Mouse (Mus musculus) embryonic facial prominence, embryonic 15.5 days (tissue): ENCODE data around the gene Tmem127. TPM values are rescaled to one million over a fixed set of nuclear protein-coding genes. Genes with fewer than 3 reads are reported as not detected.
A peak's percentile ranks its signal among the peaks of the same experiment; 100 is the strongest.
"Not testable (repeated sequence)": the region's sequence is repeated elsewhere in the genome, so short reads cannot be mapped to it uniquely, and the experiment has no call there.

ENCODE experiments used
- ATAC-seq: fragments of 200-750 bp; cut with Nextera tagmentation; 2 replicates; pipeline ENCODE4 v1.8.0; 2017; ENCODE audit warnings: low read depth, moderate TSS enrichment; ENCODE audit not compliant: insufficient number of reproducible peaks, low FRiP score, low TSS enrichment
- H3K27ac ChIP-seq: fragments of 300-500 bp; sonication (generic); replicated peaks from 2 replicates; pipeline ENCODE4 v1.5.1; 2015; ENCODE audit warnings: mild to moderate bottlenecking, inconsistent platforms
- H3K27me3 ChIP-seq: fragments of 300-500 bp; sonication (generic); 2 replicates; pipeline ENCODE4 v1.6.1; 2015; ENCODE audit warnings: inconsistent platforms
- H3K36me3 ChIP-seq: fragments of 300-500 bp; sonication (generic); 2 replicates; pipeline ENCODE4 v1.6.1; 2015; ENCODE audit warnings: mild to moderate bottlenecking, inconsistent platforms
- H3K4me1 ChIP-seq: fragments of 300-500 bp; sonication (generic); 2 replicates; pipeline ENCODE4 v1.6.1; 2015; ENCODE audit warnings: inconsistent platforms
- H3K4me2 ChIP-seq: fragments of 300-500 bp; sonication (generic); replicated peaks from 2 replicates; pipeline ENCODE4 v1.6.1; 2015; ENCODE audit warnings: mild to moderate bottlenecking, inconsistent platforms
- H3K4me3 ChIP-seq: fragments of 300-500 bp; sonication (generic); replicated peaks from 2 replicates; pipeline ENCODE4 v1.5.1; 2015; ENCODE audit warnings: mild to moderate bottlenecking, inconsistent platforms
- H3K9ac ChIP-seq: fragments of 300-500 bp; sonication (generic); 2 replicates; pipeline ENCODE4 v1.6.1; 2015; ENCODE audit warnings: inconsistent platforms
- H3K9me3 ChIP-seq: fragments of 300-500 bp; sonication (generic); replicated peaks from 2 replicates; pipeline ENCODE4 v1.6.1; 2016; ENCODE audit warnings: inconsistent platforms
- WGBS: fragments of 180-500 bp; shearing (Covaris S2); methylation state at CpG from one replicate; pipeline ENCODE4 v1.1.7; 2015; 5-methylcytosine and 5-hydroxymethylcytosine counted together
- polyA plus RNA-seq: library from polyadenylated mRNA; unstranded; fragments of >200 nt; fragmentation: Nextera tagmentation; extraction: Ambion mirVana; gene quantifications from 2 replicates; pipeline ENCODE4 v1.2.1, GENCODE M21; 2015

Tmem127 gene
- polyA plus RNA-seq, result 30.3 and 30.9 TPM in 2 replicates

DNA sequence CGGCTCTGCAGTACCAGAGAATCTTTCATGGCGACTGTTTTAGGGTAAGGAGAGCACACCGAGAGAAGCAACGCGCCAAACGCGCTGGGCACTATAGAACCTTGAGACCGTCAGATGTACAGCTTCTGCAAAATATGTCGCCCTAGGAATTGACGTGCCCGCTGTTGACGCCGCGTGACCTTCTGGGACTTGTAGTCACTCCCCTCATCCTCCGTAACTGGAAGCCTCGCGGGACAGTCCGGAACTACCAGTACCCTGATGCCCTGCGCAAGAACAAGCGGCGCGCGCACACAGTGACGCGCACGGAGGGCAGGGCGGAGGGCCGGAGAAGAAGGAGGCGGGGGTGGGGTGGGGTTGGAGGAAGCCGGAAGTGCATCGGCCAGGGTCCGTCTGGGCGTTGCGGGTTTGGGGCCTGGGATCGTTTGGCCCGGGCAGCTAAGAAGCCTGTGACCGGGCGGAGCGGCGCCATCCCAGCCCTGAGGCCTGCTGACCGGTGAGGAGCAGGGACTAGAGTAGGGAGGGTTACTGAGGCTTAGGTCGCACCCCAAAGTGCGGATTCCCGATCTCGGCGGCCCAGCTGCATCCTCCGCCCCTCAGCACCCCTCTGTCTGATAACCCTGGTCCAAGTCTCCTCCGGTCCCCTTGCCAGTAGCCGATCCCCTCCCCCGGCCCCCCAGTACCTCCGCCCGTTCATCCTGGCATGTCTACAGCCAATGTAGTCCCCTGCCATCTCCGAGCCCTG is at the start of gene Tmem127, which contains the start of gene Ciao1:
Gene Tmem127, plus strand, starts transcription at position 317 of the 742 bp plus-strand sequence.
Gene Ciao1, minus strand, starts transcription at position 225 of the 742 bp plus-strand sequence.
- H3K36me3 ChIP-seq, result peaks cover 37% of the 10 kb centered on the region
- H3K27me3 ChIP-seq, result no peaks in the 10 kb centered on the region
- ATAC-seq, result peak; percentile 99
- H3K9ac ChIP-seq, result peak within 1 kb of the TSS; percentile 91
- H3K4me3 ChIP-seq, result peak within 1 kb of the TSS; percentile 97
- peaks cover 22% of the 10 kb centered on the region for H3K4me1 ChIP-seq
- H3K27ac ChIP-seq, result peak within 1 kb of the TSS; percentile 74; the same call in 1 of the 2 replicates
- H3K9me3 ChIP-seq, result no peaks in the 10 kb centered on the region
- WGBS, result under 1% methylated on average over 53 of the region's 53 CpGs
- peak within 1 kb of the TSS; percentile 96 for H3K4me2 ChIP-seq

DNA sequence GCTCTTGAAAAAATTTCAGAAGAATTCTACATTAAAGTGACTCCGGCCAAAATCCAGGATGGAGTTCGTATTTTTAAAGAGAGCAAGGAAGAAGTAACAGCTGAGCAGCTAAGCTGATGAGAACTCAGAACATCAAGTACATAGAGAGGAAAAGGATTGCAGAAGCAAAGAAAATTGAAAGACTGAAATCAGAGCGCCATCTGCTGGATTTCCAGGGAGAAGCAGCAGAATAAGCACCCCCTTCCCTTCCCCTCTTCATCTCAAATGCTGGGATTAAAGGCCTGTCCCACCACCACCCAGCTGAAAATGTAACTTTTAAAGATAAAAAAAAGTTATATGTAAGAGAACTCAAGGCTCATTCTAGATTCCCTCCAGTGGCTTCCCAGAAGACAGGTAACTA is 42.8 kb upstream of the Tmem127 start:
- Histone ChIP-seq H3K9me3 (no peaks in the 10 kb centered on the region), H3K9ac (no peak overlapping the region), H3K36me3 (peaks cover 2% of the 10 kb centered on the region; the same call in 1 of the 2 replicates), H3K27ac (no peak overlapping the region), H3K27me3 (no peaks in the 10 kb centered on the region), H3K4me2 (no peak overlapping the region), H3K4me3 (no peak overlapping the region), H3K4me1 (peaks cover 10% of the 10 kb centered on the region)
- ATAC-seq, result no peak
- WGBS, result 33% methylated on average over 3 of the region's 3 CpGs

DNA sequence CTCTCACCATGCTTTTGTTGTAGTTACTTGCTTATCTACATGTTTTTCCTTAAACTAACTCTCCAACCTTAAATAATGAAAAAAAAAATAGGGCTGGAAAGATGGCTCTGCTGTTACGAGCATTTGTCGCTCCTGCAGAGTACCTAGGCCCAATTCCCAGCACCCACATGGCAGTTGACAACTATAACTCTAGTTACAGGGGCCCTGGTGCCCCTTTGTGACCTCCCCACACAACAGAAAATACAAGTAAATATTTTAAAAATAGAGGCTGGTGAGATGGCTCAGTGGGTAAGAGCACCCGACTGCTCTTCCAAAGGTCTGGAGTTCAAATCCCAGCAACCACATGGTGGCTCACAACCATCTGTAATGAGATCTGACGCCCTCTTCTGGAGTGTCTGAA is 41.8 kb upstream of the Tmem127 start:
- not testable (repeated sequence) for H3K36me3 ChIP-seq, H3K9me3 ChIP-seq, H3K27ac ChIP-seq, H3K4me3 ChIP-seq, H3K27me3 ChIP-seq, H3K4me1 ChIP-seq, ATAC-seq, H3K4me2 ChIP-seq, H3K9ac ChIP-seq
- WGBS, result 86% methylated on average over 4 of the region's 4 CpGs

DNA sequence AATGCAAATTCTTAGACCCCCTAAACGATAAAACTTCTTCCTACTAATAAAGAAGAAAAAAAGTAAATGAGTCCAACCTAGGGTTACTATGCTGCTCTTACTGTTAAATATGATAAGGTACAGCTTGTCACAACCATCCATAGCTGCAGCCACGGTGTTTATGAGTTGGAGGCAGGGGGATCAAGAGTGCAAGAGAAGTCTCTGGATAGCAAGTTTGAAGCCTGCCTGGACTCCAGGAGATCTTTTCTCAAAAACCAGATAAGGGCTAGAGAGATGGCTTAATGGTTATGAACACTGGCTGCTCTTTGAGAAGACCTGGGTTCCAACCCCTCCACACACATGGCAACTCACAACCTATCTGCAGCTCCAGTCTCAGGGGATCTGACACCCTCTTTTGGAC is 40.8 kb upstream of the Tmem127 start:
- H3K4me2 ChIP-seq, result no peak overlapping the region
- ATAC-seq, result no peak
- H3K27ac ChIP-seq, result no peak overlapping the region
- H3K4me3 ChIP-seq, result no peak overlapping the region
- H3K9ac ChIP-seq, result no peak overlapping the region
- H3K36me3 ChIP-seq, result peaks cover 20% of the 10 kb centered on the region
- no peaks in the 10 kb centered on the region for H3K9me3 ChIP-seq
- no peaks in the 10 kb centered on the region for H3K27me3 ChIP-seq
- H3K4me1 ChIP-seq, result peaks cover 10% of the 10 kb centered on the region
- 87% methylated on average over 2 of the region's 2 CpGs for WGBS

DNA sequence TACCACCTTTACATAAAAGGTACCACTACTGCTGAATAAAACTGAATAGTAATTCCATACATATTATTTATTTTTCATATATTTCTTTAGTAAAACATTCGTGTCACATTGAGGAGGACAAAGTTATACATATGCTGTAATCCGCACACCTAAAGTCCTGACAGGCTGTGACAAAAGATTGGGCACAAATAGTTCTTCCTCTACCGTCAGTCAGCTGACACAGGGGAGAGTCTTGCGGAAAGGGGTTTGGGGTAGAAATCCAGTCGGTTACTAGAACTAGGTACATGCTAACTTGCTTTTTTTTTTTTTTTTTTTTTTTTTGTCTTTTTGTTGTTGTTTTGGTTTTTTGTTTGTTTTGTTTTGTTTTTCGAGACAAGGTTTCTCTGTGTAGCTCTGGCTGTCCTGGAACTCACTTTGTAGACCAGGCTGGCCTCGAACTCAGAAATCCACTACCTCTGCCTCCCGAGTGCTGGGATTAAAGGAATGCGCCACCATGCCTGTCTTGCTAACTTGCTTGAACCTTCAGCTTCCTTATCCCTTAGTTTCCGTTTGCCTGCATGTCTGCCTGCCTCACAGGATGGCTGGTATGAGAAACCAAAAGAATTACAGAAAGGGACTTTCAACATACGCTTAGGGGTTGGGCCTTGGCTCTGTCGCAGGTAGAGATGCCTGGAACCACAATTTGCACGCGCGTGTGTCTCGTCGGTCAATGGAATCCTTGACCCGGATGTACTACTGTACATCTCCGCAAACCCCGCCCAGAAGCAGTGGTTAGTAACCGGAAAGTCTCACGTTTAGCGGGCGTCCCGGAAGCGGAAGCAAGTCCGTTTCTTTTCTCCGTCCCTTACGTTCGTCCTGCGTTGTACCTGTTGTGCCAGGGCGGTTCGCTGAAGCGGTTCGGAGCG is 39.9 kb upstream of the Tmem127 start, which contains the start of the genes 1810024B03Rik and Snrnp200:
Gene 1810024B03Rik, minus strand, starts transcription at position 734 of the 905 bp plus-strand sequence.
Gene Snrnp200, plus strand, starts transcription at position 840 of the 905 bp plus-strand sequence.
- peaks cover 10% of the 10 kb centered on the region for H3K4me1 ChIP-seq
- WGBS, result 12% methylated on average over 36 of the region's 36 CpGs
- H3K4me2 ChIP-seq, result peak within 1 kb of the TSS; percentile 77
- peak within 1 kb of the TSS; percentile 71 for H3K27ac ChIP-seq
- H3K36me3 ChIP-seq, result peaks cover 28% of the 10 kb centered on the region
- H3K9ac ChIP-seq, result peak within 1 kb of the TSS; percentile 77
- peak within 1 kb of the TSS; percentile 73 for H3K4me3 ChIP-seq
- H3K9me3 ChIP-seq, result no peaks in the 10 kb centered on the region
- peak; percentile 96 for ATAC-seq
- no peaks in the 10 kb centered on the region for H3K27me3 ChIP-seq

DNA sequence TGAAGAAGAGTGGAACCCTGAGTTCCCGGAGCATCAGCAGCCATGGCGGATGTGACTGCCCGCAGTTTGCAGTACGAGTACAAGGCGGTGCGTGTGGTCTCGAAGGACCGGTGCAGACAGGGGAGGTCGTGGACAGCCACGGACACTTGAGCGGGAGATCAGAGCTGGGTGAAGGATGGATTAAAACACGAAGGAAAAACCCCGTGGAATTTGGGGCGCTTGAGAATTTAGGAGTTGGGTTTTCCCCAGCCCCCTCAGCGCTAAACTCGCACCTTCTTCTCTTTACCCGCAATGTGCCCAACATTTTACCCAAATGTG is 39.3 kb upstream of the Tmem127 start:
- H3K9me3 ChIP-seq, result no peaks in the 10 kb centered on the region
- ATAC-seq, result no peak; the same call in 1 of the 2 replicates
- peak overlapping the region; percentile 71 for H3K27ac ChIP-seq
- WGBS, result under 1% methylated on average over 17 of the region's 17 CpGs
- peak overlapping the region; percentile 77 for H3K9ac ChIP-seq
- H3K4me1 ChIP-seq, result peaks cover 10% of the 10 kb centered on the region
- H3K4me3 ChIP-seq, result peak overlapping the region; percentile 73
- H3K36me3 ChIP-seq, result peaks cover 35% of the 10 kb centered on the region
- no peaks in the 10 kb centered on the region for H3K27me3 ChIP-seq
- peak overlapping the region; percentile 77 for H3K4me2 ChIP-seq

DNA sequence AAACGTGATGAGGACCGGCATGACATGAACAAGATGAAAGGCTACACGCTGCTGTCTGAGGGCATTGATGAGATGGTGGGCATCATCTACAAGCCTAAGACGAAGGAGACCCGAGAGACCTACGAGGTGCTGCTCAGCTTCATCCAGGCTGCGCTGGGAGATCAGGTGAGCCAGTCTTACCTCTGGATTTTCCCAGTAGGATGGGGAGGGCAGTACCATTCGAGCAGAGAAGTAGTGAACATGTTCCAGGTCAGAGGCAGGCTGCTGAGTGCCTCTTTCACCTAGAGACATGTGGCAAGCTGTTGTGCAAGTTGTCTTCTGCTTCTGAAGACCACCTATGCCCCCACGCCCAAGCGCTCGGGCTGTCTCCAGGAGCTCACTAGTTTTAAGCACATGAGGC is 37.0 kb upstream of the Tmem127 start:
- no peak for ATAC-seq
- H3K4me2 ChIP-seq, result no peak overlapping the region
- no peak overlapping the region for H3K27ac ChIP-seq
- no peak overlapping the region for H3K4me3 ChIP-seq
- no peak overlapping the region for H3K9ac ChIP-seq
- no peaks in the 10 kb centered on the region for H3K9me3 ChIP-seq
- peaks cover 58% of the 10 kb centered on the region for H3K36me3 ChIP-seq
- H3K4me1 ChIP-seq, result peaks cover 10% of the 10 kb centered on the region
- WGBS, result 92% methylated on average over 11 of the region's 11 CpGs
- H3K27me3 ChIP-seq, result no peaks in the 10 kb centered on the region

DNA sequence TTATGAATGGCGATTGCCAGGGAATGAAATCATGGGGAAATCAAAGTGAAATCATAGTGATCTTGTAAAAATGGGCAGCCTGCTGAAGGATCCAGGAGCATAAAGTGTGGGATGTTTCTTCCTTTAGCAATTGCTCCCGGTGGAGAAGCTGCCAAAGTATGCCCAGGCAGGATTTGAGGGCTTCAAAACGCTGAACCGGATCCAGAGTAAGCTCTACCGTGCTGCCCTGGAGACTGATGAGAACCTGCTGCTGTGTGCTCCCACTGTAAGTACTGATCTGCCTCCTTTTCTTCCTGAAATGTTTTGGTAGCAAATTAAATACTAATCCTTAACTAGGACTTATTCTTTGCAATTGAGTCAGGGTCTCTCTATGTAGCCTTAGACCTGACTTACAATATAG is 30.0 kb upstream of the Tmem127 start:
- no peak overlapping the region for H3K9ac ChIP-seq
- ATAC-seq, result no peak
- peaks cover 97% of the 10 kb centered on the region for H3K36me3 ChIP-seq
- 92% methylated on average over 5 of the region's 5 CpGs for WGBS
- H3K4me1 ChIP-seq, result no peaks in the 10 kb centered on the region
- H3K4me2 ChIP-seq, result no peak overlapping the region
- no peak overlapping the region for H3K4me3 ChIP-seq
- no peaks in the 10 kb centered on the region for H3K9me3 ChIP-seq
- H3K27ac ChIP-seq, result no peak overlapping the region
- H3K27me3 ChIP-seq, result no peaks in the 10 kb centered on the region

DNA sequence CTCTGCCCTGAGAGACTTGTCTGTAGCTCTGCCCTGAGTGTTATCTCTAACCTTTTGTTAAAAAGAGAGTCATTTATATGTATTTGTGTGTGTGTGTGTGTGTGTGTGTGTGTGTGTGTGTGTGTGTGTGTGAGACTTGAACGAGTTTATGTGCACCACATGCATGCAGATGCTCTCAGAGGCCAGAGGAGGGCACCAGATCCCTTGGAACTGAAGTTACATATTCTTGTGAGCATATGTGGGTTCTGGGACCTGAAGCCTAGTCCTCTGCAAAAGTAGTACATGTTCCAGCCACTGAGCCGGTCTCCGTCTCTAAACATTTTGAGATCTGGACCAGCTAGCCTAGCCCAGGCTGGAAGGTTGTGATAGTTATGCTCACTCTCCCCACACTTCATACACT is 22.4 kb upstream of the Tmem127 start:
- Histone ChIP-seq H3K4me2 (no peak overlapping the region), H3K36me3 (peaks cover 95% of the 10 kb centered on the region), H3K4me1 (no peaks in the 10 kb centered on the region), H3K4me3 (no peak overlapping the region), H3K9me3 (no peaks in the 10 kb centered on the region), H3K27ac (no peak overlapping the region), H3K27me3 (no peaks in the 10 kb centered on the region), H3K9ac (no peak overlapping the region)
- 92% methylated on average over 3 of the region's 3 CpGs for WGBS
- no peak for ATAC-seq

DNA sequence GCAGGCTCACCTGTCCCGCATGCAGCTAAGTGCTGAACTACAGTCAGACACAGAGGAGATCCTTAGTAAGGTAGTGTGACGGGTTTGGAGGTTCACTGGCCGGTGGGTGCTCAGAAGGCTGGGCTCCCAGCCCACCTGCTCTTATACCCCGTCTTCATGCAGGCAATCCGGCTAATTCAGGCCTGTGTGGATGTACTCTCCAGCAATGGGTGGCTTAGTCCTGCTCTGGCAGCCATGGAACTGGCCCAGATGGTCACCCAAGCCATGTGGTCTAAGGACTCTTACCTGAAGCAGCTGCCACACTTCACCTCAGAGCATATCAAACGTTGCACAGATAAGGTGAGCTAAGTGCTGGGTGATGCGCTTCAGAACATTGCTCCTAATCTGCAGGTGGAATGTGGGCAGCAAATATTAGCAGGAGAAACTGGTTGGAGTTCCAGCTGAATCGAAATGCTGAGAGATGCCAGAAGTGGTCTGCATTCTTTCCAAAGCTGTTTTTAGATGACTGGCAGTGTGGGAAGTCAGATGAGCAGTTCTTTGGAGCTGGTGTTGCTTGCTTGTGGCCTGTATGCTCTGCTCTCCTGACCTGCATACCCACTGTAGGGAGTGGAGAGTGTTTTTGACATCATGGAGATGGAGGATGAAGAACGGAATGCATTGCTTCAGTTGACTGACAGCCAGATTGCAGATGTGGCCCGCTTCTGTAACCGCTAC is 9.7 kb upstream of the Tmem127 start:
- H3K4me2 ChIP-seq, result no peak overlapping the region
- H3K4me3 ChIP-seq, result no peak overlapping the region
- H3K27ac ChIP-seq, result no peak overlapping the region
- no peaks in the 10 kb centered on the region for H3K4me1 ChIP-seq
- ATAC-seq, result no peak
- peaks cover 91% of the 10 kb centered on the region for H3K36me3 ChIP-seq
- no peaks in the 10 kb centered on the region for H3K27me3 ChIP-seq
- 95% methylated on average over 11 of the region's 11 CpGs for WGBS
- H3K9ac ChIP-seq, result no peak overlapping the region
- H3K9me3 ChIP-seq, result no peaks in the 10 kb centered on the region

DNA sequence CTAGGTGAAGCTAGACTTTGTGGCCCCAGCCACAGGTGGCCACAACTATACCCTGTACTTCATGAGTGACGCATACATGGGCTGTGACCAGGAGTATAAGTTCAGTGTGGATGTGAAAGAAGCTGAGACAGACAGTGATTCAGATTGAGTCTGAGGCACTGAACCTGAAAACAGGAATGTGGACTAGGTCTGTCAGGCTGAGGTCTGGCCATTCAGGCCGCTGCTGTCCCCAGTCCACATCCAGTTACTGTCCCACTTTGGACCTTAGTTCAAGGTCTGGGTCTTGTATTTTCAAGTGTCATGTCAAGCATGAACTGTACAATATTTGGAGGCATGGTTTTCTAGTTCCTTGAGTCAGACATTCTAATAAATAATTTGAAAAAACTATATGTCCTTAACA is 7.6 kb upstream of the Tmem127 start:
- 98% methylated on average over 2 of the region's 2 CpGs for WGBS
- Histone ChIP-seq H3K36me3 (peaks cover 86% of the 10 kb centered on the region), H3K9ac (no peak overlapping the region), H3K9me3 (no peaks in the 10 kb centered on the region), H3K27ac (no peak overlapping the region), H3K4me1 (no peaks in the 10 kb centered on the region), H3K4me3 (no peak overlapping the region), H3K4me2 (no peak overlapping the region), H3K27me3 (no peaks in the 10 kb centered on the region)
- ATAC-seq, result no peak
